Mouse (Mus musculus): ENCODE measurements at regions not wholly inside any gene's neighbourhood (a gene's known extent, or its start where the extent isn't known, plus 50 kb on each side); places are given as distances from the start of the nearest gene placed in this dataset. TPM values are rescaled to one million over a fixed set of nuclear protein-coding genes. Genes with fewer than 3 reads are reported as not detected.

DNA sequence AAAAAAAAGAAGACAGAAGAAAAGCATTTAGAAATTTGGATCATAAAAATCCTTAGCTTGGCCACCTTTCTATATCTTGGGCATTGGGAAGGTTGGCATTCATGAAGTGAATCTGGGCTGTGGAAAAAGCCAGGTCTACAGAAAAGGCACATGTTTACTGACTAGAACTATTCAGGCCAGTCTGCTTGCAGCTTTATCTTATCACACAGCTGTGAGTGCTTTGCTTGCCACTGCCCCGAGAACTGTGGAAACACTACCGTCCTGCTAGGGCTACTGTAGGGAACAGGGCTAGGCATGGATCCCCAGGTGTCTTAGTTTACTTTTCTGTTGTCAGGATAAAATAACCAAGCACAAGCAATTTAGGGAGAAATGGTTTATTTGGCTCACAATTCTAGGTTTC is 63.4 kb upstream of the Med14 start:
- Histone ChIP-seq H3K4me1 (no peaks in the 10 kb centered on the region), H3K9me3 (no peaks in the 10 kb centered on the region), H3K27ac (no peak overlapping the region), H3K36me3 (no peaks in the 10 kb centered on the region), H3K9ac (no peak overlapping the region), H3K27me3 (replicated peaks) (no peaks in the 10 kb centered on the region), H3K4me3 (replicated peaks) (no peak overlapping the region), H3K4me2 (no peak overlapping the region)
- ATAC-seq (ENCODE audit: insufficient read depth, low FRiP score, low read depth) = no peak
- WGBS = 46% methylated on average over 2 of the region's 2 CpGs

DNA sequence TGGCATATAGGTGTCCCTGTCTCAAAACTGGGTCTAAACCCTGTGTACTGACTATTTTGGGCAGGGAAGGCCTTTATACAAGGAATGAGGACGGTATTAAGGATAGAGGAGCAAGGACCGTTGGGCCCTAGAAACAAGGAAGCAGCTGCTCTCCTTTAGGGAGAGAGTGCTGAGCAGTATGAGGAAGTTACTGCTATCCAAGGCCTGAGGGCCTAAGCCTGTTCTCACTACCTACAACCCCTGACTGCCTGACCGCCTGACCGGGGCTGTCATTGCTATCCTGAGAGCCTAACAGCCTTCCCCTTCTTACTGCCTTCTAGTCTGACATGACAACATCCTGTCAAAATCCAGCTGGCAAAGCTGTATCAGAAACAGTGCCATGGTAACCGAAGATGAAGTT is 62.6 kb upstream of the Med14 start:
- Histone ChIP-seq H3K27me3 (replicated peaks) (no peaks in the 10 kb centered on the region), H3K4me3 (replicated peaks) (no peak overlapping the region), H3K9ac (no peak overlapping the region), H3K4me2 (no peak overlapping the region), H3K27ac (no peak overlapping the region), H3K9me3 (no peaks in the 10 kb centered on the region), H3K4me1 (no peaks in the 10 kb centered on the region), H3K36me3 (no peaks in the 10 kb centered on the region)
- ATAC-seq (ENCODE audit: insufficient read depth, low FRiP score, low read depth) = no peak
- 75% methylated on average over 5 of the region's 5 CpGs for WGBS

DNA sequence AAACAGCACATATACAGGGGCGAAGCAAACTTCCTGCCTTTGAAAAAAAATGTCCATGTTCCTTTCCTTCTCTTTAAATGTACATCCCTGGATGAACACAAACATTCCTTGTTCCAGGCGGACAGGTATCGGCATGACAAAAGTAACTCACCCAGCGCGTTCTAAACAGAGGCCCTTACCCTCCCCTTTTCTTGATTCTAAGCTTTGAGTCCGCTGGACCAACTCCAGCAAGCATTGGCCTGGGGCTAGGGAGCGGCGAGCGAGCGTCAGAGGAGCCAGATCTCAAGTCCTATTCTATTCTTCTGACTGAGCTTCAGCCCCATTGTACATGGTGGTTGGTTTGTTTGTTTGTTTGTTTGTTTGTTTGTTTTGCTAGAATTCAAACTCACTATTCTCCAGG is 60.9 kb upstream of the Med14 start:
- no peak overlapping the region for H3K4me2 ChIP-seq
- no peaks in the 10 kb centered on the region for H3K36me3 ChIP-seq
- 63% methylated on average over 10 of the region's 10 CpGs for WGBS
- no peaks in the 10 kb centered on the region for H3K4me1 ChIP-seq
- H3K9me3 ChIP-seq = no peaks in the 10 kb centered on the region
- ATAC-seq (ENCODE audit: insufficient read depth, low FRiP score, low read depth) = no peak
- H3K27ac ChIP-seq = no peak overlapping the region
- H3K4me3 ChIP-seq (replicated peaks) = no peak overlapping the region
- no peak overlapping the region for H3K9ac ChIP-seq
- H3K27me3 ChIP-seq (replicated peaks) = no peaks in the 10 kb centered on the region

DNA sequence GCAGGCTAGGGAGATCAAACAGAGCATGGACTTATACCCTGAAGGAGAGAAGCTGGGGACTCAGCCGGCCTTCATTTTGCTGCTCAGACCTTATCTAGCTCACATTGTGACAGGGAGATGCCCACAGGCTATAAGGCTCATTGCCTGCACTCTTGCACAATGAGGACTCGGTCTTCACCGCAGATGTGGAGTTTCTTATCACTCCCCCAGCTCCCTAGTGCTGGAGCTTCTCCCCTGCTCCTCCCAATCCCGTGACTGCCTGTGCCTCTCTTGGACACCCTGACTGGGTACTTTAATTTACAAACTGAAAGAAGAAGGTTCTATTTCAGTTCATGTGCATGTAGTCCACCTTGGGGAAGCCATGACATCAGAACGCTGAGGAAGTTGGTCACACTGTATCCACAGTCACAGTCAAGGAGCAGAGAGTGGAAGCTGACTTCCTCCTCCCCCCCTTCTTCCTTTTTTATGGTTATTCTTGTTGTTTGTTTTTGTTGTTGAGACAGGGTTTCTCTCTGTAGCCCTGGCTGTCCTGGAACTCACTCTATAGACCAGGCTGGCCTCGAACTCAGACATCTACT is 51.3 kb upstream of the Med14 start:
- Histone ChIP-seq H3K36me3 (no peaks in the 10 kb centered on the region), H3K27me3 (replicated peaks) (no peaks in the 10 kb centered on the region), H3K9ac (no peak overlapping the region), H3K4me2 (no peak overlapping the region), H3K4me3 (replicated peaks) (no peak overlapping the region), H3K4me1 (no peaks in the 10 kb centered on the region), H3K27ac (no peak overlapping the region), H3K9me3 (no peaks in the 10 kb centered on the region)
- 82% methylated on average over 6 of the region's 6 CpGs for WGBS
- ATAC-seq (ENCODE audit: insufficient read depth, low FRiP score, low read depth) = no peak

Small RNA genes in the stretch of these regions (microRNA-seq; reads per million reads assigned to microRNA genes)
- gene Gm25063 = not detected

Data from stomach, embryonic 15.5 days (tissue).